Mouse (Mus musculus): Measurements from ENCODE around the gene C130074G19Rik. TPM values are rescaled to one million over a fixed set of nuclear protein-coding genes. Genes with fewer than 3 reads are reported as not detected.
A peak's percentile ranks its signal among the peaks of the same experiment; 100 is the strongest.

Gene C130074G19Rik
- polyA plus RNA-seq, 1 experiment from 2014 or later, result 1.0 TPM

DNA sequence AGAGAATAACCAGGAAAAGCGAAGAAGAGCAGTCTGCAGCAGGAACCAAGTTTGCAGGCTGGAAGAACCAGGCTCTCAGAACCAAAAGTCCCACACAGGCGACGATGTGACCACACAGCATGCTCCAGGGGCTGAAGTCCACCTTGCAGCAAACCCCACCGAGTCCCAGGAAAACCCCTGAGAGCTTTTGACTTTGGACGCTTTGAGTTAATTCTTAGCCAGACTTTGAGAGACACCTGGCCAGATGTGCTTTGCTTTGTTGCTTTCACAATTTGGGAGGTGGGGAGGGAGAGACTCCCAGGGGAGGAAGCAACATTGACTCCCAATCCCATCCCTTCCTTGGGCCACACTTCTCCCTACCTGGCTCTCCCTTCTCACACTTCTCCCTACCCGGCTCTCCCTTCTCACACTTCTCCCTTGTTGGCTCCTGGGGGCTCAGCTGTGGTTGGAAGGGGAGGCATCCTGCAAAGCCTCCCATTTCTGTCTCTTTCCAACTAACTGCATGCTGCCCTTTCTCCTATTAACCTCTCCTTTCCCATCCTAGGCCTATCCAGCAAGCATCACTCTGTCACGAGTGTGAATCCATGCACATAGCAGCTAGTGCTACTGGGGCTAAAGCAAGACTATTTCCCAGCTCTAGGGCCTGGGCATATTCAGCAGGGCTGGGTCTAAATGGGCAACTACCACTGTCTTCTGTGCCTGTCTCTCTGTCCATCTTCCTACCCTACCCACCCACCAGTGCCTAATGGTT, 10.8 kb downstream of the C130074G19Rik start:
- no peak overlapping the region for H3K4me2 ChIP-seq
- H3K4me1 ChIP-seq, result peaks cover 5% of the 10 kb centered on the region
- no peaks in the 10 kb centered on the region for H3K36me3 ChIP-seq (ENCODE audit: poor library complexity, severe bottlenecking)
- peaks cover 26% of the 10 kb centered on the region; the same call in 1 of the 2 replicates for H3K27me3 ChIP-seq
- no peak overlapping the region for H3K9ac ChIP-seq
- ATAC-seq, result no peak
- no peak overlapping the region for H3K27ac ChIP-seq
- no peak overlapping the region for H3K4me3 ChIP-seq
- WGBS, result 74% methylated on average over 7 of the region's 7 CpGs
- H3K9me3 ChIP-seq (replicated peaks), result no peaks in the 10 kb centered on the region

DNA sequence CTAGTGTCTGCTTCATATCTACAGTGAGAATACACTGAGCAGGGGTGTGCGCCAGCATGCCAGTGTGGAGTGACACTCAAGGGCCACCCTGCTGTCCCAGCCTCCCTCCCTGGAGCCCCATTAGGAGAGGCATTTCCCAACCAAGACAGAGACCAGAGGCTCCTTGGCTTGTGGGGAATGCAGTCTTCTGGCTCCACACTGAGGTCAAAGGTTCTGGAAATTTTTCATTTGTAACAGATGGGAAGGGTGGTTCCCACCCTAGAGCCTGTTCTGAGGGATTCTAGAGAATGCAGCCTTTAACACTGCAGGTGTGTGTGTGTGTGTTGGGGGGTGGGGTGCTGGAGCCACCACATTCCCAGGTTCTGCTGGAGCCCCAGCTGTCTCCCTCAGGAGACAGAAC, 11.5 kb downstream of the C130074G19Rik start:
- H3K27me3 ChIP-seq, result peaks cover 29% of the 10 kb centered on the region
- H3K4me2 ChIP-seq, result no peak overlapping the region
- no peaks in the 10 kb centered on the region for H3K36me3 ChIP-seq (ENCODE audit: poor library complexity, severe bottlenecking)
- no peak overlapping the region for H3K4me3 ChIP-seq
- H3K9ac ChIP-seq, result no peak overlapping the region
- 86% methylated on average over 1 of the region's 1 CpGs for WGBS
- H3K9me3 ChIP-seq (replicated peaks), result no peaks in the 10 kb centered on the region
- no peak for ATAC-seq
- no peak overlapping the region for H3K27ac ChIP-seq
- peaks cover 5% of the 10 kb centered on the region for H3K4me1 ChIP-seq

DNA sequence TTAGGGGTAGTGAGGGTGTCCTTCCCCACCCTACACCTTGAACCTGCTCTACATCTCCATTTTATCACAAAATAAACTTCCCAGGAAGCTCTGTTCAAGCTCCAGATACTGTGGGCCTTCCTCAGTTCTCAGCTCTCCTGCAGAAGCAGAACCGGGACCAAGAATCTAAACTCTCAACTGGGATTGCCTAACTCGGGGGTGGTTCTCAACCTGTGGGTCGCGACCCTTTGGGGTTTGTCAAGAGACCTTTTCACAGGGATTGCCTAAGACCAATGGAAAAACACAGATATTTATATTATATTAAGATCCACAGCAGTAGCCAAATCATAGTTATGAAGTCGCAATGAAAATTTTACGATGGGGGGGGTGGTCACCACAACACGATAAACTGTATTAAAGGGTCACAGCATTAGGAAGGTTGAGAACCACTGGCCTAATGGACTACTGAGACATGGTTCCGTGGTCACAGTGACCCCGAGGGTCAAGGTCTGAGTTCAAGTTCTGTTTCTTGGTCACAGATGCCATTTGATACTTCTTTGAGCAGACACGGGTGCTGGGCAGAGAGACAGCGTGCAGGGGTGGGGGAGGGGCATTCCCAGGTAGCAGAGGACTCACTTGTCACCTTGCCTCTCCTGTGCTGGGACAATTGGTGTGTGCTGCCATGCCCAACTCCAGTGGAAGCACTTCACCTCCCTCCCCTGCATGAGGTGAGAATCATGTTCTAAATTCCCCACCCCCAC, 12.2 kb downstream of the C130074G19Rik start:
- peaks cover 5% of the 10 kb centered on the region for H3K4me1 ChIP-seq
- H3K4me2 ChIP-seq, result no peak overlapping the region
- no peak overlapping the region for H3K27ac ChIP-seq
- H3K27me3 ChIP-seq, result peaks cover 36% of the 10 kb centered on the region
- H3K9ac ChIP-seq, result no peak overlapping the region
- no peak for ATAC-seq
- no peaks in the 10 kb centered on the region for H3K36me3 ChIP-seq (ENCODE audit: poor library complexity, severe bottlenecking)
- WGBS, result 85% methylated on average over 11 of the region's 11 CpGs
- no peaks in the 10 kb centered on the region for H3K9me3 ChIP-seq (replicated peaks)
- H3K4me3 ChIP-seq, result no peak overlapping the region

DNA sequence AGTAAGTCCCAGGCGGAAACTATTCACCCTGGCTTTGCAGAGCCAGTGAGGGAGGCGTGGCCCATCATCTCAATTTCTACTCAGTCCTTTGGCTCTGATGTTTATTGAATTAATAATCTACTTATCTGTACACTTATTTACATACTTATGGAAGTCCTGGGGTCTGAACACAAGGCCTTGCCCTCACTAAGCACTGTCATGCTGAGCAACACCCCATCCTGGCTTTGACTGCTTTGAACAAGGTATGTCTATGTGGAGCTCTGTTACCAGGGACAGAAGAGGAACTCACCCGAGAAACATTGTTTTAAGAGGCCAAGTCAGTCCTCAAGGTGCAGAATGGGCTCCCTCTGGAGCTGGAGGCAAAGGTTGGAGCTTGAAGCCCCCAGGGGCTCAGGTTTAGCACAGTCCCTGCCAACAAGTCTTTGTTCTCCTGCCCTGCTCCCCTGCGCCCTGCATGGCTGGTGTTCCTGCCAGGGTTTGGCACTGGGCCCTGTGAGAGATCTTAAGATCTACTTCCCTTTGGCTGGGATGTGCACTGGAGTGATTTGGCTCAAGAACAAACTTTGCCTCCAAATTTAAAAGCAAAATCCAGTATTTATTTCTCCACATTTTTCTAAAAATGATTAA, 13.0 kb downstream of the C130074G19Rik start:
- 32% methylated on average over 4 of the region's 4 CpGs for WGBS
- Histone ChIP-seq H3K4me3 (no peak overlapping the region), H3K4me2 (no peak overlapping the region), H3K9ac (no peak overlapping the region), H3K27me3 (peaks cover 36% of the 10 kb centered on the region), H3K27ac (no peak overlapping the region), H3K4me1 (peaks cover 5% of the 10 kb centered on the region), H3K9me3 (replicated peaks) (no peaks in the 10 kb centered on the region), H3K36me3 (ENCODE audit: poor library complexity, severe bottlenecking) (no peaks in the 10 kb centered on the region)
- ATAC-seq, result peak; percentile 43; the same call in 1 of the 2 replicates

DNA sequence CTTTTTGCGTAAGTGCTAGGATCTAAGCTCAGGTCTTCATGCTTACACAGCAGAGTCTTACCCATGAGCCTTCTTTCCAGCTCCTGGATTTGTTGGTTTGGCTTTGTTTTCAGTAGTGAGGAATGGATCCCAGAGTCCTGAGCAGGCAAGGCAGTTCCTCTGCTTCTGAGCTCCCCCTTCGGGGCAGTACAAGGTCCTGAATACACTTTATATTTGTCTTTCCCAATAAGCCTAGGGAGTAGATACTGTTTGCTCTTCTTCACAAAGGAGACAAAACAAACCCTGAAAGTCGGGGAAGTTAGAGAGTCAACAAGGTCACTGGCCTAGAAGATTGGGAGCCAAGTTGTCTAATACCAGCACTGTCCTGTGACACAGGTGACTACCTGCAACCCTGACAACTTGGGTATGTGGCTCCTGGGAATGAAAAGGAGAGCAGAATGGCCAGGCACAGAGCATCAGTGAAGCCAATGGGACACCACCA, 15.3 kb downstream of the C130074G19Rik start:
- Histone ChIP-seq H3K27me3 (peaks cover 28% of the 10 kb centered on the region), H3K9ac (no peak overlapping the region), H3K27ac (no peak overlapping the region), H3K9me3 (replicated peaks) (no peaks in the 10 kb centered on the region), H3K4me3 (no peak overlapping the region), H3K36me3 (ENCODE audit: poor library complexity, severe bottlenecking) (no peaks in the 10 kb centered on the region), H3K4me2 (no peak overlapping the region), H3K4me1 (peaks cover 5% of the 10 kb centered on the region)
- no peak for ATAC-seq
- 82% methylated on average over 3 of the region's 3 CpGs for WGBS

DNA sequence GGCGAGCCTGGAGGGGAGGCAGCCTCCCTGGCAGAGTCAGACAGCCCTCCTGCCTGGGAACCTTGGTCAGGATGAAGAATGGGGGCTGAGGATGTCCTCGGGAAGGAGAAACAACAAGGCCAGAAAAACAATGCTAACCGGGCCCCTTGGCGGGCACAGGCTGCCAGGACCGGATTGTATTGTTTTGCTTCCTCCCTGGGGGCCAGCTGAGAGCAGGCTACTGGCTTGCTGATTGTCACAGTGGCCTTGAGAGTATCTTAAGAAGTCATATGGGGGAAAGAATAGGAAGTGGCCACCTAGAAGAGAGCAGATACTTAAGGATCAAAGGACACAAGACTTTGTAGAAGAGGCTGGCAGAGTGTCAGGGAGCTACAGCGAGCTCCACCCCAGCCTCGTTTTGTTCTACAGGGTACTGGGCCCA, 18.6 kb downstream of the C130074G19Rik start:
- H3K4me2 ChIP-seq, result no peak overlapping the region
- no peaks in the 10 kb centered on the region for H3K9me3 ChIP-seq (replicated peaks)
- peaks cover 27% of the 10 kb centered on the region for H3K27me3 ChIP-seq
- WGBS, result 20% methylated on average over 7 of the region's 7 CpGs
- H3K36me3 ChIP-seq (ENCODE audit: poor library complexity, severe bottlenecking), result no peaks in the 10 kb centered on the region
- no peaks in the 10 kb centered on the region for H3K4me1 ChIP-seq
- H3K27ac ChIP-seq, result no peak overlapping the region
- ATAC-seq, result no peak
- H3K4me3 ChIP-seq, result no peak overlapping the region
- H3K9ac ChIP-seq, result no peak overlapping the region

DNA sequence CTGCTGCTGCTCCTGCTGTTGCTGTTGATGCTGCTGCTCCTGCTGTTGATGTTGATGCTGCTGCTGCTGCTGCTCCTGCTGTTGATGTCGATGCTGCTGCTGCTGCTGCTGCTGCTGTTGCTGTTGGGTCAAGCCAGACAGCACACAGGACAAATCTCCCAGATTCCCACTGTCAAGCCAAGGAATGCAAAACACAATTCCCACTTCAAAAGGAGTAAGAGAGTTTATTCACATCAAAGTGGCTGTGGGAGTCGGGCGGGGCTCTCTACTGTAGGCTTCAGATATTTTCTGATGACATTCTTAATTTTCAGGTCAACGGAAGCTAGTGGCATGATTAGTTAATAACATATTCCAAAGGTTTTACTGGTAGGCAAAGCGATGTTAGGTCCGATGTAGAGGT, 20.4 kb downstream of the C130074G19Rik start:
- WGBS, result 89% methylated on average over 6 of the region's 6 CpGs
- no peak overlapping the region for H3K27ac ChIP-seq
- H3K9ac ChIP-seq, result no peak overlapping the region
- no peaks in the 10 kb centered on the region for H3K36me3 ChIP-seq (ENCODE audit: poor library complexity, severe bottlenecking)
- H3K4me2 ChIP-seq, result no peak overlapping the region
- H3K4me1 ChIP-seq, result no peaks in the 10 kb centered on the region
- H3K4me3 ChIP-seq, result no peak overlapping the region
- H3K27me3 ChIP-seq, result peaks cover 14% of the 10 kb centered on the region; the same call in 1 of the 2 replicates
- ATAC-seq, result no peak
- H3K9me3 ChIP-seq (replicated peaks), result no peaks in the 10 kb centered on the region

DNA sequence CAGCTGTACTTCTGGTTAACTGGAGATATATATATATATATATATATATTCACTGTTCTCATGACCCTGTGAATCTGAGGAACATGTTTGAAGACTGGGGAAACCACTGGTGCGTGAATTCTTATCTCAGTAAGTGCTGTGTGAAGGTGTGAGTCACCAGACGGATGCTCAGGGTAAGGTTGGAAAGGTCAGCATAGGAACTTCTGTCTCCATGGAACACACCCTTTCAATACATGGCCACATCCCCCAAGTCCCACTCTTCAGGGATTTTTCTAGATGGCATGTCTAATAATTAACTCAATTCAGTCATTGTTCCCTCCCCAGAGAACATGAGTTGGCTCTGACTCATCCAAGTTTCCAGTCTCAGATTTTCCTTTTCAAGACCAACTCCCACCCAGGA, 21.5 kb downstream of the C130074G19Rik start:
- no peaks in the 10 kb centered on the region for H3K9me3 ChIP-seq (replicated peaks)
- H3K27ac ChIP-seq, result no peak overlapping the region
- H3K27me3 ChIP-seq, result peaks cover 10% of the 10 kb centered on the region; the same call in 1 of the 2 replicates
- no peak for ATAC-seq
- 75% methylated on average over 2 of the region's 2 CpGs for WGBS
- no peak overlapping the region for H3K4me3 ChIP-seq
- H3K4me2 ChIP-seq, result no peak overlapping the region
- H3K4me1 ChIP-seq, result no peaks in the 10 kb centered on the region
- H3K36me3 ChIP-seq (ENCODE audit: poor library complexity, severe bottlenecking), result no peaks in the 10 kb centered on the region
- H3K9ac ChIP-seq, result no peak overlapping the region

DNA sequence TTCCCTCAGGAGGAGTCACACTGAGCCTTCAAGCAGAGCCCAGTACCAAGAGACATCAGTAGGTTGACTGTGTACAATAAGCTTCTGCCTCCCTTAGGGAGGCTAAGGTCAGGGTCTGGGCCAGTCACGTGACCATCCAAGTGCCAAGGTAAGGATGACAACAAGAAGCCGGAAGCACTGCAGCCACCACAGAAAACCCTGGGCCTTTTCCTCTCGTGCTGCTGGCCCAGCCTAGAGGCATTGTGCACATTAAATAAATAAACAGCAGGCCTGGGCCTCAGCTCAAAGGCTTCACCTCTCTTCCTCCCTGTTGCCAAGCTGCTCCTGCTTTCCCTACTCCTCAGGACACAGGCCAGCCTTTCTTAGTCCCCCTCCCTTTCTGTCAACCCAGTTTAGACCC, 22.7 kb downstream of the C130074G19Rik start:
- no peak overlapping the region for H3K9ac ChIP-seq
- H3K4me1 ChIP-seq, result no peaks in the 10 kb centered on the region
- H3K36me3 ChIP-seq (ENCODE audit: poor library complexity, severe bottlenecking), result no peaks in the 10 kb centered on the region
- 79% methylated on average over 3 of the region's 3 CpGs for whole genome bisulfite sequencing
- H3K27ac ChIP-seq, result no peak overlapping the region
- peaks cover 6% of the 10 kb centered on the region; the same call in 1 of the 2 replicates for H3K27me3 ChIP-seq
- no peak for ATAC-seq
- no peak overlapping the region for H3K4me2 ChIP-seq
- no peak overlapping the region for H3K4me3 ChIP-seq
- no peaks in the 10 kb centered on the region for H3K9me3 ChIP-seq (replicated peaks)

DNA sequence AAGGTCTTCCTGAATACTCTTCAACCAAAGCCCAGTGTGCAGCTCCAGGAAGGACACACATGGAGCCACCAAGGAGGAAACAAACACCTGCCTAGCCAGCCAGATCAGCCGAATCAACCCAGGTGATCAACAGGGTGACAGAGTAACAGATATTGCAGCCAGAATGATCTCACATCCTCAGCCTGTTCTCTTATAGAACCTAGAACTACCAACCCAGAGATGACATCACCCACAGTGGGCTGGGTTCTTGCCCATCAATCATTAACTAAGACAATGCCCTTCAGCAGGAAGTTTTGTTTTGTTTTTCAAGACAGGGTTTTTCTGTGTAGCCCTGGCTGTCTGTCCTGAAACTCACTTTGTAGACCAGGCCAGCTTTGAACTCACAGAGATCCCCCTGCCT, 24.8 kb downstream of the C130074G19Rik start:
- no peak overlapping the region for H3K9ac ChIP-seq
- H3K27ac ChIP-seq, result no peak overlapping the region
- peaks cover 8% of the 10 kb centered on the region; the same call in 1 of the 2 replicates for H3K27me3 ChIP-seq
- no peaks in the 10 kb centered on the region for H3K9me3 ChIP-seq (replicated peaks)
- H3K4me1 ChIP-seq, result no peaks in the 10 kb centered on the region
- WGBS, result 73% methylated on average over 1 of the region's 1 CpGs
- ATAC-seq, result no peak
- no peaks in the 10 kb centered on the region for H3K36me3 ChIP-seq (ENCODE audit: poor library complexity, severe bottlenecking)
- no peak overlapping the region for H3K4me2 ChIP-seq
- no peak overlapping the region for H3K4me3 ChIP-seq

DNA sequence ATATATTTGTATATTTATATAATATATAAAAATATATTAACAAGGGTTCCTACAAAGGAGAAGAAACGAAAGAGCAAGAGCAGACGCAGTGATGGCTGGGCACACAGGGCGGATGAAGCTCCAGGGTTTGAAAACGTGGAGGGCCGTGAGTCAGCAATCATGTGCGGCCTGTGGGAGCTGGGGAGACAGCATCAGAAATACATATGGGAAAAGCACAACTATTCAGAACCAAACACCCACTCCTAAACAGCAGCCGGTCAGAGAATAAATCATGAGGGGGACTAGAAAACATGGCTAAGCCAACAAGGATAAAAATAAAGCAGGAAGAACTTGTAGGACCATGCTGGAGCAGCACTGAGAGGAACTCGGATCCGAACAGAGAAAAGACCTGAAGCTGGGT, 25.8 kb downstream of the C130074G19Rik start:
- no peak for ATAC-seq
- 93% methylated on average over 9 of the region's 9 CpGs for WGBS
- Histone ChIP-seq H3K9ac (no peak overlapping the region), H3K9me3 (replicated peaks) (no peaks in the 10 kb centered on the region), H3K27me3 (peaks cover 4% of the 10 kb centered on the region; the same call in 1 of the 2 replicates), H3K36me3 (ENCODE audit: poor library complexity, severe bottlenecking) (no peaks in the 10 kb centered on the region), H3K4me1 (0 out of 2 replicates have a peak, but pooled peaks cover under 1% of the 10 kb centered on the region), H3K4me3 (no peak overlapping the region), H3K4me2 (no peak overlapping the region), H3K27ac (no peak overlapping the region)

DNA sequence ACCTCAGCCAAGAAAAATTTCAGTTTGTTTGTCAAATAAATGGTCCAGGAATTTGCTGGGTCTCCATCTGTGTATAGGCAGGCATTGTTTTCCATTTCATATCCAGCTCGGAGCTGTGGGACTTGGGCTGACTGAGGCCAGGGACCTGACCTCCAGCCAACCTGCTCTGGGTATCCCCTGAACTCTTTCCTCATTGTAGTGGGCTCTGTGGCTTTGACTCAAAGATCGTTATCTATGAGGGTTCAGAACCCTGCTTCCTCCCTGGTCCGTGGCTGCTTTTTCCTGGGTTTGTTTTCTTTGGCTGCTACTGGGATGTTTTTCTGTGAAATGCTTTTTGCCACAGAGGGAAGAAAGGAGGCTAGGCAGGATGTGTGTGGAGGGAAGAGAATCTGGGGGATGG, 29.1 kb downstream of the C130074G19Rik start:
- H3K4me3 ChIP-seq, result no peak overlapping the region
- no peak overlapping the region for H3K9ac ChIP-seq
- 52% methylated on average over 3 of the region's 3 CpGs for WGBS
- peaks cover 6% of the 10 kb centered on the region; the same call in 1 of the 2 replicates for H3K4me1 ChIP-seq
- no peaks in the 10 kb centered on the region for H3K36me3 ChIP-seq (ENCODE audit: poor library complexity, severe bottlenecking)
- no peaks in the 10 kb centered on the region for H3K9me3 ChIP-seq (replicated peaks)
- ATAC-seq, result no peak
- peaks cover 24% of the 10 kb centered on the region; the same call in 1 of the 2 replicates for H3K27me3 ChIP-seq
- H3K4me2 ChIP-seq, result no peak overlapping the region
- no peak overlapping the region for H3K27ac ChIP-seq
